Mouse (Mus musculus) limb, embryonic 13.5 days (tissue): Measurements from ENCODE around the gene Med20. TPM values are rescaled to one million over a fixed set of nuclear protein-coding genes. Genes with fewer than 3 reads are reported as not detected.
A peak's percentile ranks its signal among the peaks of the same experiment; 100 is the strongest.

Source experiments
- ATAC-seq: fragments of 200-750 bp; cut with Nextera tagmentation; 2 replicates; pipeline ENCODE4 v1.8.0; 2017; ENCODE audit warnings: low read depth, moderate number of reproducible peaks, moderate TSS enrichment; ENCODE audit not compliant: low FRiP score
- H3K27ac ChIP-seq: fragments of 300-500 bp; sonication (generic); 2 replicates; pipeline ENCODE4 v1.5.1; 2015; ENCODE audit warnings: inconsistent platforms, mild to moderate bottlenecking, moderate library complexity
- H3K27me3 ChIP-seq: fragments of 300-500 bp; sonication (generic); 2 replicates; pipeline ENCODE4 v1.6.1; 2015; ENCODE audit warnings: mild to moderate bottlenecking, inconsistent platforms
- H3K36me3 ChIP-seq: fragments of 300-500 bp; sonication (generic); 2 replicates; pipeline ENCODE4 v1.6.1; 2015; ENCODE audit warnings: inconsistent platforms, mild to moderate bottlenecking, moderate library complexity
- H3K4me1 ChIP-seq: fragments of 300-500 bp; sonication (generic); 2 replicates; pipeline ENCODE4 v1.6.1; 2015; ENCODE audit warnings: inconsistent platforms
- H3K4me2 ChIP-seq: fragments of 300-500 bp; sonication (generic); replicated peaks from 2 replicates; pipeline ENCODE4 v1.6.1; 2015; ENCODE audit warnings: inconsistent platforms, mild to moderate bottlenecking, moderate library complexity
- H3K4me3 ChIP-seq: fragments of 300-500 bp; sonication (generic); 2 replicates; pipeline ENCODE4 v1.5.1; 2015; ENCODE audit warnings: moderate library complexity, mild to moderate bottlenecking, inconsistent platforms
- H3K9ac ChIP-seq: fragments of 300-500 bp; sonication (generic); 2 replicates; pipeline ENCODE4 v1.6.1; 2015; ENCODE audit warnings: mild to moderate bottlenecking, inconsistent platforms
- H3K9me3 ChIP-seq: fragments of 300-500 bp; sonication (generic); 2 replicates; pipeline ENCODE4 v1.6.1; 2016; ENCODE audit warnings: inconsistent platforms
- WGBS: fragments of 180-500 bp; shearing (Covaris S2); methylation state at CpG from one replicate; pipeline ENCODE4 v1.1.7; 2015; 5-methylcytosine and 5-hydroxymethylcytosine counted together
- polyA plus RNA-seq: library from polyadenylated mRNA; unstranded; fragments of >200 nt; fragmentation: Nextera tagmentation; extraction: Ambion mirVana; gene quantifications from 2 replicates; pipeline ENCODE4 v1.2.1, GENCODE M21; 2015

Gene Med20
- polyA plus RNA-seq, 1 experiment from 2014 or later = 50.6 TPM

DNA sequence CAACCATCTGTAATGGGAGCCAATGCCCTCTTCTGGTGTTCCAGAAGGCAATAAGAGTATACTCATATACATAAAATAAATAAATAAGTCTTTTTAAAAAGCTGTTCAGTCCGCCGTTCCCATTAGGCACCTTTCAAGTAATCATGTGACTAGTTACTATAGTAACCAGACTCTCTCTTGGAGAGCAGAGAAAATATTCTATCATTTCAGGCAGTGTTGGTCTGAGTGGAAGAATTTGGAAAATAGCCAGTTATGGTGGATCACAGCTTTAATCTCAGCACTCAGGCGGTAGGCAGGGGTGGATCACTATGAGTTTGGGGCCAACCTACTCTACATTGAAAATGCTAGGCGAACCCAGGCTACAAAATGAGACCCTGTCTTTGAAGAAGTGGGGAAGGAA is 57.8 kb downstream of the Med20 start:
- Histone ChIP-seq H3K36me3 (peaks cover 8% of the 10 kb centered on the region), H3K4me3 (no peak overlapping the region), H3K27me3 (peaks cover 23% of the 10 kb centered on the region), H3K4me1 (peaks cover 15% of the 10 kb centered on the region), H3K9ac (no peak overlapping the region), H3K27ac (no peak overlapping the region), H3K4me2 (no peak overlapping the region), H3K9me3 (no peaks in the 10 kb centered on the region)
- WGBS = 80% methylated on average over 4 of the region's 4 CpGs
- ATAC-seq = no peak

DNA sequence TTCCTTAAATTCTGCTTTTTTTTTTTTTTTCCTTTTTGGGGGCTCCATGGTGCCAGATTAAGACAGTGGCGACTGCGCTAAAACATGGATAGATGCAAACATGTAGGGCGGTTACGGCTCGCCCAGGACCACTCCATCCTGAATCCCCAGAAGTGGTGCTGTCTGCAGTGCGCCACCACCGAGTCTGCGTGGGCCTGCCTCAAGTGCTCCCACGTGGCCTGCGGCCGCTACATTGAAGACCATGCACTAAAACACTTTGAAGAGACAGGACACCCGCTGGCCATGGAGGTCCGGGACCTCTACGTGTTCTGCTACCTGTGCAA is 60.6 kb downstream of the Med20 start:
- Histone ChIP-seq H3K9me3 (no peaks in the 10 kb centered on the region), H3K4me3 (peak overlapping the region; percentile 48), H3K4me2 (peak overlapping the region; percentile 89), H3K9ac (peak overlapping the region; percentile 68), H3K4me1 (peaks cover 15% of the 10 kb centered on the region), H3K27ac (no peak overlapping the region), H3K27me3 (peaks cover 23% of the 10 kb centered on the region), H3K36me3 (peaks cover 19% of the 10 kb centered on the region)
- ATAC-seq = peak; percentile 52
- 15% methylated on average over 14 of the region's 14 CpGs for WGBS

DNA sequence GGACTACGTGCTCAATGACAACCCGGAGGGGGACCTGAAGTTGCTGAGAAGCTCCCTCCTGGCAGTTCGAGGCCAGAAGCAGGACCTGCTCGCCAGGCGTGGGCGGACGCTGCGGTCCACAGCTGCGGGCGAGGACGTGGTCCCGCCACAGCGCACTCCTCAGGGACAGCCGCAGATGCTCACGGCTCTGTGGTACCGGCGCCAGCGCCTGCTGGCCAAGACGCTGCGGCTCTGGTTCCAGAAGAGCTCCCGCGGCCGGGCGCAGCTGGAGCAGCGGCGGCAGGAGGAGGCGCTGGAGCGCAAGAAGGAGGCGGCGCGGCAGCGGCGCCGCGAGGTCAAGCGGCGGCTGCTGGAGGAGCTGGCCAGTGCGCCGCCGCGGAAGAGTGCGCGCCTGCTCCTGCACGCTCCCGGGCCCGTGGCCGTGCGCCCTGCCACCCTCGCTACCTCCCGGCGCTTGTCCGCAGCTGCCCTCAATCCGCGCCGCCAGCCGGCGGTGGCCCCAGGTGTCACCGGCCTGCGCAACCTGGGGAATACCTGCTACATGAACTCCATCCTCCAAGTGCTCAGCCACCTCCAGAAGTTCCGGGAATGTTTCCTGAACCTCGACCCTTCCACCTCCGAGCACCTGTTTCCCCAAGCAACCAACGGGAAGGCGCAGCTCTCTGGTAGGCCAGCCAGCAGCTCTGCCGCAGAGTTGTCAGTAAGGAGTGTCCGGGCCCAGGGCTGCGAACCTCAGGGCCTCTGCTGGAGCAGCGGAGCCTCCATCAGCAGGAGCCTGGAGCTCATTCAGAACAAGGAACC is 61.1 kb downstream of the Med20 start:
- Histone ChIP-seq H3K27me3 (peaks cover 23% of the 10 kb centered on the region), H3K4me1 (peaks cover 15% of the 10 kb centered on the region), H3K9ac (peak overlapping the region; percentile 68), H3K9me3 (no peaks in the 10 kb centered on the region), H3K36me3 (peaks cover 19% of the 10 kb centered on the region), H3K27ac (no peak overlapping the region), H3K4me3 (peak overlapping the region; percentile 48), H3K4me2 (peak overlapping the region; percentile 89)
- 5% methylated on average over 60 of the region's 68 CpGs for WGBS
- ATAC-seq = peak; percentile 83

Other genes with a start within 250 kb of the Med20 start
- 74.1 and 75.8 TPM in 2 replicates for gene Mrps10, start 242.7 kb upstream of the Med20 start, polyA plus RNA-seq
- gene Guca1b, start 226.2 kb upstream of the Med20 start, polyA plus RNA-seq = 0.49 and 0.62 TPM in 2 replicates
- gene Guca1a, start 211.0 kb upstream of the Med20 start, polyA plus RNA-seq = 1.8 and 2.7 TPM in 2 replicates
- gene AI661453, start 175.0 kb upstream of the Med20 start, polyA plus RNA-seq = 0.66 and 0.99 TPM in 2 replicates
- gene 1700001C19Rik, start 174.2 kb upstream of the Med20 start, polyA plus RNA-seq = 0.24 TPM in 1 of 2 replicates, not detected in the other
- 34.6 and 34.9 TPM in 2 replicates for gene Taf8, start 109.3 kb upstream of the Med20 start, polyA plus RNA-seq
- 392 and 402 TPM in 2 replicates for gene Ccnd3, start 106.5 kb upstream of the Med20 start, polyA plus RNA-seq
- gene Bysl, start 90 bp upstream of the Med20 start, polyA plus RNA-seq = 26.6 and 28.6 TPM in 2 replicates
- gene Gm20517, start within 50 bp of the Med20 start, polyA plus RNA-seq = 1.8 and 2.2 TPM in 2 replicates
- 5.6 and 7.4 TPM in 2 replicates for gene Usp49, start 19.1 kb downstream of the Med20 start, polyA plus RNA-seq
- 363 and 394 TPM in 2 replicates for gene Tomm6, start 76.8 kb downstream of the Med20 start, polyA plus RNA-seq
- gene Frs3, start 77.4 kb downstream of the Med20 start, polyA plus RNA-seq = 6.3 TPM in 2 replicates
- 0.37 and 0.52 TPM in 2 replicates for gene Gm21981, start 82.9 kb downstream of the Med20 start, polyA plus RNA-seq
- gene Prickle4, start 83.2 kb downstream of the Med20 start, polyA plus RNA-seq = 0.42 and 0.91 TPM in 2 replicates
- 0.14 and 0.43 TPM in 2 replicates for gene Pgc, start 115.3 kb downstream of the Med20 start, polyA plus RNA-seq
- 8.8 and 9.1 TPM in 2 replicates for gene Tfeb, start 125.4 kb downstream of the Med20 start, polyA plus RNA-seq
- gene Mdfi, start 223.1 kb downstream of the Med20 start, polyA plus RNA-seq = 30.9 and 33.9 TPM in 2 replicates